Mouse (Mus musculus) limb, embryonic 15.5 days (tissue): ENCODE measurements around the gene Fbxl8. TPM values are rescaled to one million over a fixed set of nuclear protein-coding genes. Genes with fewer than 3 reads are reported as not detected.
"Not testable (repeated sequence)": the region's sequence is repeated elsewhere in the genome, so short reads cannot be mapped to it uniquely, and the experiment has no call there.

Source experiments
- ATAC-seq: fragments of 200-750 bp; cut with Nextera tagmentation; 2 replicates; pipeline ENCODE4 v1.8.0; 2017; ENCODE audit warnings: low read depth, moderate TSS enrichment; ENCODE audit not compliant: insufficient number of reproducible peaks, low FRiP score, low TSS enrichment
- H3K27ac ChIP-seq: fragments of 300-500 bp; sonication (generic); 2 replicates; pipeline ENCODE4 v1.5.1; 2015; ENCODE audit warnings: moderate library complexity, mild to moderate bottlenecking, inconsistent platforms
- H3K27me3 ChIP-seq: fragments of 300-500 bp; sonication (generic); 2 replicates; pipeline ENCODE4 v1.6.1; 2015; ENCODE audit warnings: inconsistent platforms
- H3K36me3 ChIP-seq: fragments of 300-500 bp; sonication (generic); 2 replicates; pipeline ENCODE4 v1.6.1; 2015; ENCODE audit warnings: inconsistent platforms
- H3K4me1 ChIP-seq: fragments of 300-500 bp; sonication (generic); 2 replicates; pipeline ENCODE4 v1.6.1; 2015; ENCODE audit warnings: inconsistent platforms
- H3K4me2 ChIP-seq: fragments of 300-500 bp; sonication (generic); 2 replicates; pipeline ENCODE4 v1.6.1; 2015; ENCODE audit warnings: mild to moderate bottlenecking, inconsistent platforms
- H3K4me3 ChIP-seq: fragments of 300-500 bp; sonication (generic); 2 replicates; pipeline ENCODE4 v1.5.1; 2015; ENCODE audit warnings: mild to moderate bottlenecking, inconsistent platforms
- H3K9ac ChIP-seq: fragments of 300-500 bp; sonication (generic); 2 replicates; pipeline ENCODE4 v1.6.1; 2015; ENCODE audit warnings: inconsistent platforms
- H3K9me3 ChIP-seq: fragments of 300-500 bp; sonication (generic); 2 replicates; pipeline ENCODE4 v1.6.1; 2016; ENCODE audit warnings: inconsistent platforms
- WGBS: fragments of 180-500 bp; shearing (Covaris S2); methylation state at CpG from one replicate; pipeline ENCODE4 v1.1.7; 2015; 5-methylcytosine and 5-hydroxymethylcytosine counted together
- polyA plus RNA-seq: library from polyadenylated mRNA; unstranded; fragments of >200 nt; fragmentation: Nextera tagmentation; extraction: Ambion mirVana; gene quantifications from 2 replicates; pipeline ENCODE4 v1.2.1, GENCODE M21; 2015

Fbxl8 gene
- polyA plus RNA-seq, 1 experiment from 2014 or later: 4.9 TPM

DNA sequence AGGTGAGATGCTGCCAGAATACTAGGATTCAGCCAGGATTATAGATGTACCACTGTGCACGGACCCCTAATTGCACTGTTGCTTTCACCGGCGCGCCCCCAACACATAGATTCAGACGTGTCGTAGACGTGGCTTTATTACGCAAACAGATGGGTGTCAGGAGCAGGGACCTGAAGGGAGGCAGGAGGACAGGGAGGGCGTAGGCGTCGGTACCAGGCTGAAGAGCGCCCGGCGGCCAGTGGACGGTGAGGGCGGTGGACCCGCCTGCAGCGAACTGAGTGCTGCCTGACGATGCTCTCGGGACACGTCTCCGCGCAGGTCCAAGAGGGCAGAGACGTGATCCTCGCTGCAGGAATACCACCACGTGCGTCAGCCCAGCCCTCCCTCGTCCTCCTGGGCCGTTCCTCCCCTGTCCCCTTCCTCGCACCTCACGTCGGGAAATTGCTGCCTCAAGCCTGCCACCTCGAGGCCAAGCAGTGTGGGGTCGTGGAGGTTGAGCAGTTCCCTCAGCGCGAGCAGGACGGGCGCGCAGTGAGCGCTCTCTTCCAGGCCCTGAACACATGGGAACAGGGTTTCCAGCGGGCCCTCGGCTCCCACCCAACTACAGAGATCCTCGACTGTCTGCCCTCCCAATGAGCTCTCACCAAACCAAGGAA lies 25.5 kb downstream of the Fbxl8 start, which contains the start of gene 4931428F04Rik:
TSS of gene 4931428F04Rik (minus strand) at position 60 of the 656 bp plus-strand sequence.
- Histone ChIP-seq H3K9me3 (no peaks in the 10 kb centered on the region), H3K9ac (peak within 1 kb of the TSS; percentile 26), H3K4me1 (peaks cover 32% of the 10 kb centered on the region), H3K4me2 (peak within 1 kb of the TSS; percentile 79), H3K27ac (peak within 1 kb of the TSS; percentile 83), H3K4me3 (peak within 1 kb of the TSS; percentile 53), H3K36me3 (0 out of 2 replicates have a peak, but pooled peaks cover 7% of the 10 kb centered on the region), H3K27me3 (peaks cover 20% of the 10 kb centered on the region)
- WGBS: under 1% methylated on average over 43 of the region's 43 CpGs
- peak; percentile 4; the same call in 1 of the 2 replicates for ATAC-seq

- ATAC-seq: no peak
- WGBS: 7% methylated on average over 31 of the region's 31 CpGs
- peak overlapping the region; percentile 79 for H3K4me2 ChIP-seq
- H3K36me3 ChIP-seq: no peaks in the 10 kb centered on the region
- peaks cover 20% of the 10 kb centered on the region for H3K27me3 ChIP-seq
- no peaks in the 10 kb centered on the region for H3K9me3 ChIP-seq
- no peak overlapping the region for H3K9ac ChIP-seq
- H3K4me3 ChIP-seq: peak overlapping the region; percentile 16; the same call in 1 of the 2 replicates
- no peak overlapping the region for H3K27ac ChIP-seq
- peaks cover 32% of the 10 kb centered on the region for H3K4me1 ChIP-seq
Observed at GRCm38 (mm10) chr8:105290554-105291314, 26.3 kb downstream of the Fbxl8 start.

DNA sequence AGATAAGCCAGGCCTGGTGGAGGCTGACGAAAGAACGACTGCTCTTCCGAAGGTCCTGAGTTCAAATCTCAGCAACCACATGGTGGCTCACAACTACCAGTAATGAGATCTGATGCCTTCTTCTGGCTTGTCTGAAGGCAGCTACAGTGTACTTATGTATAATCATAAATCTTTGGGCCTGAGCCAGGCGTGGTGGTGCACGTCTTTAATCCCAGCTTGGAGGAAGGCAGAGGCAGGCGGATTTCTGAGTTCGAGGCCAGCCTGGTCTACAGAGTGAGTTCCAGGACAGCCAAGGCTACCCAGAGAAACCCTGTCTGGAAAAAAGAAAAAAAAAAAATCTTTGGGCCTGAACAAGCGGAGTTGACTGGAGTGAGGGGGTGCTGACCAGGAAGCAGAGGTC lies 26.9 kb downstream of the Fbxl8 start:
- not testable (repeated sequence) for H3K36me3 ChIP-seq, H3K4me3 ChIP-seq, H3K4me2 ChIP-seq, H3K27ac ChIP-seq, ATAC-seq, H3K9me3 ChIP-seq, H3K9ac ChIP-seq
- peaks cover 20% of the 10 kb centered on the region for H3K27me3 ChIP-seq
- WGBS: 82% methylated on average over 8 of the region's 8 CpGs
- H3K4me1 ChIP-seq: peaks cover 32% of the 10 kb centered on the region

DNA sequence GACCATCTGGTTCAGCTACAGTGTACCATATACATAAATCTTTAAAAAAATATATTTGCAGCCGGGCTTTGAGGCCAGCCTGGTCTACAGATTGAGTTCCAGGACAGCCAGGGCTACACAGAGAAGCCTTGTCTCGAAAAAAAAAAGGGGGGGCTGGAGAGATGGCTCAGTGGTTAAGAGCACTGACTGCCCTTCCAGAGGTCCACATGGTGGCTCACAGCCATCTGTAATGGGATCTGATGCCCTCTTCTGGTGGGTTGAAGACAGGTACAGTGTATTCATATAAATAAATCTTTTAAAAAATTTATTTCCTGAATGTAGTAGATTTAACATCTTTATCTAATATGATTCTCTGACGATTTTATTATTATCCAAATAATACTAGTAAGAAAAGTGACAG lies 27.4 kb downstream of the Fbxl8 start:
- peaks cover 20% of the 10 kb centered on the region for H3K27me3 ChIP-seq
- H3K9ac ChIP-seq, H3K27ac ChIP-seq, H3K9me3 ChIP-seq, H3K4me2 ChIP-seq, H3K4me3 ChIP-seq, H3K36me3 ChIP-seq, ATAC-seq: not testable (repeated sequence)
- WGBS: 61% methylated on average over 3 of the region's 3 CpGs
- peaks cover 34% of the 10 kb centered on the region for H3K4me1 ChIP-seq

DNA sequence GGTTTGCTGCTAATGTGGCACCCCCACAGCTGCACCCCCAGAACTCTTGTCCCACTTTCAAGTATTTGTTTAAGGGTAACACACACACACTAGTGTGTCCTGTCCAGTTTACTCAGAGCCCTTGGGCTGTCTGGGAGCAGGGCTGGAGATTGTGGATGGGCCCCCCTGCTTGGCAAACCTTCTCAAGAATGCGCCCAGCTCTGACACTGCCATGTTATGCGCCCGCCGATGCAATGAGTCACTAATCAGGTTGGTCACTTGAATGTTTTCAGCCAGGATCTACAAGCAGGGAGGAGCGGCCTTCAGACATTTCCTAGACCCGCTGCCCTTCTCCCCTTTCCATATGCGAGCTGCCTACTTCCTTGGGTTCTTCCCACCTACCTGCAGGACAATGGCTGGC lies 28.0 kb downstream of the Fbxl8 start:
- no peak for ATAC-seq
- H3K36me3 ChIP-seq: no peaks in the 10 kb centered on the region
- WGBS: 85% methylated on average over 7 of the region's 7 CpGs
- H3K4me3 ChIP-seq: no peak overlapping the region
- H3K27ac ChIP-seq: no peak overlapping the region
- H3K9ac ChIP-seq: no peak overlapping the region
- H3K4me2 ChIP-seq: no peak overlapping the region
- H3K27me3 ChIP-seq: peaks cover 20% of the 10 kb centered on the region
- peaks cover 39% of the 10 kb centered on the region for H3K4me1 ChIP-seq
- H3K9me3 ChIP-seq: no peaks in the 10 kb centered on the region

- H3K27me3 ChIP-seq: peaks cover 20% of the 10 kb centered on the region
- H3K4me1 ChIP-seq: peaks cover 36% of the 10 kb centered on the region
- H3K36me3 ChIP-seq: no peaks in the 10 kb centered on the region
- no peaks in the 10 kb centered on the region for H3K9me3 ChIP-seq
- no peak overlapping the region for H3K4me2 ChIP-seq
- H3K27ac ChIP-seq: no peak overlapping the region
- WGBS: 68% methylated on average over 19 of the region's 19 CpGs
- no peak overlapping the region for H3K4me3 ChIP-seq
- no peak for ATAC-seq
- no peak overlapping the region for H3K9ac ChIP-seq
Observed at GRCm38 (mm10) chr8:105293405-105293804, 29.0 kb downstream of the Fbxl8 start.

- no peak overlapping the region for H3K4me3 ChIP-seq
Observed at GRCm38 (mm10) chr8:105294776-105295175, 30.3 kb downstream of the Fbxl8 start.

GRCm38 (mm10) chr8:105295256-105295655 lies 30.8 kb downstream of the Fbxl8 start:
- ATAC-seq: no peak
- 65% methylated on average over 11 of the region's 11 CpGs for WGBS
- Histone ChIP-seq H3K4me3 (no peak overlapping the region), H3K27me3 (peaks cover 14% of the 10 kb centered on the region), H3K36me3 (peaks cover 8% of the 10 kb centered on the region), H3K9ac (no peak overlapping the region), H3K9me3 (no peaks in the 10 kb centered on the region), H3K4me2 (no peak overlapping the region), H3K27ac (no peak overlapping the region), H3K4me1 (peaks cover 29% of the 10 kb centered on the region)

More at GRCm38 (mm10) chr8:105294776-105295175, 30.3 kb downstream of the Fbxl8 start:
- no peak overlapping the region for H3K27ac ChIP-seq
- H3K4me2 ChIP-seq: no peak overlapping the region
- peaks cover 3% of the 10 kb centered on the region for H3K36me3 ChIP-seq
- no peaks in the 10 kb centered on the region for H3K9me3 ChIP-seq
- H3K9ac ChIP-seq: no peak overlapping the region
- 72% methylated on average over 9 of the region's 9 CpGs for WGBS
- H3K4me1 ChIP-seq: peaks cover 30% of the 10 kb centered on the region
- H3K27me3 ChIP-seq: peaks cover 19% of the 10 kb centered on the region
- ATAC-seq: no peak

DNA sequence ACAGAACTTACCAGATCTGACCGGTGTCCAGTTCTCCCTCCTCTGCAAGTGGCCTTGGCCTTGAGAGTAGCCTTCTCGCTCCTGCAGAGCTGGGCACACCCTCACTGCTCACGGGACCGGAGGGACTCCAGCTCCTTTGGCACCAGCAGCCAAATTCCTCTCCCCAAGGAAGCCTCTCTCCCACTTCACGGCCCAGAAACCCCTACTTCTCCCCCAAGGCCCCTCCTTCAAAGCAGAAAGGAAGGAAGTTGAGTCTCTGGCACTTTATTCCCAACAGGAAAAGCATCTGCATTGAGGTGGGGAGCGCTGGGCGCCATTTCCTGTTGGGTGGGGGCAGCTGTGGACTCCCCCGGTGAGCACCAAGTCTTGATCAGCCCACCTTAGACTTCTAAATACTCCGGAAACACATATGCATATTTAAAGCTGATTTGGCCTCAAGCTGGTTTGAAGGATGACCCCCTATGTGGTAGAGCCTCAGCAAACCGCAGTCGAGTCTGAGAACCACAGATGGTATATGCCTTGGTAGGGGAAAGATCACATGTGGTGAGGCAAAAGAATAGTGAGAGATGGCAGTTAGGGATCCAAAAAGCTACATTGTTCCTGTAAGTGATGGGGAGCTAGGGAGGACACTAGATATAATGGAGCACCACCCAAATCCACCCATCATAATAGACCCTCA lies 31.6 kb downstream of the Fbxl8 start, which contains the start of gene Exoc3l:
TSS of gene Exoc3l (minus strand) at position 207 of the 679 bp plus-strand sequence.
- peaks cover 8% of the 10 kb centered on the region; the same call in 1 of the 2 replicates for H3K27me3 ChIP-seq
- no peak for ATAC-seq

GRCm38 (mm10) chr8:105297511-105298192 lies 33.2 kb downstream of the Fbxl8 start, which contains the start of gene E2f4:
Gene E2f4, plus strand, starts transcription at chr8:105297663.
- ATAC-seq: peak; percentile 71
- H3K4me2 ChIP-seq: peak within 1 kb of the TSS; percentile 84
- peaks cover 8% of the 10 kb centered on the region; the same call in 1 of the 2 replicates for H3K27me3 ChIP-seq
- H3K9ac ChIP-seq: peak within 1 kb of the TSS; percentile 95
- H3K9me3 ChIP-seq: no peaks in the 10 kb centered on the region
- under 1% methylated on average over 57 of the region's 58 CpGs for WGBS
- H3K27ac ChIP-seq: peak within 1 kb of the TSS; percentile 77
- H3K4me3 ChIP-seq: peak within 1 kb of the TSS; percentile 96
- H3K36me3 ChIP-seq: peaks cover 29% of the 10 kb centered on the region
- H3K4me1 ChIP-seq: peaks cover 23% of the 10 kb centered on the region

More for the DNA sequence above, 31.6 kb downstream of the Fbxl8 start, which contains the start of gene Exoc3l:
- Histone ChIP-seq H3K4me2 (peak within 1 kb of the TSS; percentile 84), H3K27ac (no peak within 1 kb of the TSS), H3K36me3 (peaks cover 16% of the 10 kb centered on the region), H3K4me3 (peak within 1 kb of the TSS; percentile 96; the same call in 1 of the 2 replicates), H3K4me1 (peaks cover 23% of the 10 kb centered on the region), H3K9ac (no peak within 1 kb of the TSS), H3K9me3 (no peaks in the 10 kb centered on the region)
- 58% methylated on average over 11 of the region's 11 CpGs for WGBS
